Comparison of ENCODE assay signal across 8 mouse cellular contexts in the genomic region with DNA sequence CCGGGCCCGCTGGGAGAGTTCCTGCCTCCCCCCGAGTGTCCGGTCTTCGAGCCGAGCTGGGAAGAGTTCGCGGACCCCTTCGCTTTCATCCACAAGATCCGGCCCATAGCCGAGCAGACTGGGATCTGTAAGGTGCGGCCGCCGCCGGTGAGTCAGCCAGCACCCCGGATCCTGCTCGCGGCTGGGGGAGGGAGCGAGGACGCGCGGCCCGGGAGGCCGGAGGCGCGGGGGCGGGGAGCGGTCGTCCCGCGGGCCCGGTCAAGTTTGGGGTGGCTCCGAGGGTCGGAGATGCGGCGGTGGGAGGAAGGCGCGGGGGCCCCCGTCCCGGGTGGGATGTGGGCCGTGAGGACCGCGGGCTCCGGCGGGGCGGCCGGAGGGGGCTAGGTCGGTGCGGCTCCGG. TPM values are rescaled to one million over a fixed set of nuclear protein-coding genes. Genes with fewer than 3 reads are reported as not detected.
DNase-seq lines count a peak whose midpoint lies in the region; ATAC-seq and TF ChIP-seq lines count a peak whose summit lies in the region.

No protein-coding gene starts in this region.

- TF ChIP-seq CTCF in heart, adult 2 months (IDR thresholded peaks at IDR 0.05) = no peak

- DNase-seq in heart, adult 2 months = no peak
- DNase-seq in heart, adult 9 months (ENCODE audit: low spot score in 2 of 2) = no peak
- DNase-seq in ES-E14 (ENCODE audit: low read depth, low spot score) = no peak
- DNase-seq in urinary bladder, postnatal 25 days (ENCODE audit: low spot score) = peak; percentile 48

- H3K36me3 ChIP-seq in heart, adult 2 months (ENCODE audit: control insufficient read depth, insufficient read depth, low read length) = 0 out of 2 replicates have a peak, but pooled peaks cover 4% of the 10 kb centered on the region
- no peaks in the 10 kb centered on the region for H3K36me3 ChIP-seq in ES-E14 (ENCODE audit: control insufficient read depth, insufficient read depth, low read length, poor library complexity, severe bottlenecking)
- no peaks in the 10 kb centered on the region for H3K36me3 ChIP-seq in embryonic facial prominence, embryonic 15.5 days
- no peaks in the 10 kb centered on the region for H3K36me3 ChIP-seq in hindbrain, embryonic 16.5 days (ENCODE audit: control insufficient read depth, insufficient read depth, low read length)
- no peaks in the 10 kb centered on the region for H3K36me3 ChIP-seq in liver, embryonic 12.5 days
- H3K36me3 ChIP-seq in neural tube, embryonic 14.5 days (ENCODE audit: control insufficient read depth, insufficient read depth, low read length) = no peaks in the 10 kb centered on the region

- TF ChIP-seq EP300 in heart, adult 2 months (IDR thresholded peaks at IDR 0.05; ENCODE audit: insufficient read depth, low read depth, low read length) = no peak

- H3K4me1 ChIP-seq in heart, adult 2 months (ENCODE audit: control insufficient read depth, insufficient read depth, low read length) = peaks cover 3% of the 10 kb centered on the region
- peaks cover 6 to 18% of the 10 kb centered on the region in 2 experiments; a peak in 2 of 4 replicates for H3K4me1 ChIP-seq in ES-E14 (ENCODE audit: control insufficient read depth in 2 of 2, insufficient read depth in 2 of 2, low read length in 2 of 2, poor library complexity in 1 of 2)
- H3K4me1 ChIP-seq in embryonic facial prominence, embryonic 15.5 days = peaks cover 21% of the 10 kb centered on the region
- peaks cover 27% of the 10 kb centered on the region for H3K4me1 ChIP-seq in hindbrain, embryonic 16.5 days (ENCODE audit: control insufficient read depth, insufficient read depth, low read depth, low read length)
- H3K4me1 ChIP-seq in liver, embryonic 12.5 days = peaks cover 60% of the 10 kb centered on the region
- H3K4me1 ChIP-seq in neural tube, embryonic 14.5 days (ENCODE audit: control insufficient read depth, insufficient read depth, low read length) = peaks cover 22% of the 10 kb centered on the region

- no peak for TF ChIP-seq POLR2A in heart, adult 2 months (IDR thresholded peaks at IDR 0.05; ENCODE audit: insufficient read depth, low read depth, low read length)

- intact Hi-C loops in heart, adult 2 months (cut with DNase I) = no loop called here

- H3K4me2 ChIP-seq in embryonic facial prominence, embryonic 15.5 days (replicated peaks) = peak overlapping the region; percentile 56
- peak overlapping the region; percentile 69 for H3K4me2 ChIP-seq in hindbrain, embryonic 16.5 days (ENCODE audit: low read length)
- H3K4me2 ChIP-seq in liver, embryonic 12.5 days = peak overlapping the region; percentile 98
- peak overlapping the region; percentile 33 for H3K4me2 ChIP-seq in neural tube, embryonic 14.5 days (ENCODE audit: low read depth, low read length)

- peak overlapping the region; percentile 94 for H3K9ac ChIP-seq in heart, adult 2 months (ENCODE audit: low read depth, low read length)
- peak overlapping the region; percentile 91 for H3K9ac ChIP-seq in ES-E14 (ENCODE audit: insufficient read depth, low read depth, low read length, poor library complexity, severe bottlenecking)
- H3K9ac ChIP-seq in embryonic facial prominence, embryonic 15.5 days = peak overlapping the region; percentile 99
- H3K9ac ChIP-seq in hindbrain, embryonic 16.5 days (ENCODE audit: low read depth, low read length) = peak overlapping the region; percentile 99
- peak overlapping the region; percentile 95 for H3K9ac ChIP-seq in liver, embryonic 12.5 days
- H3K9ac ChIP-seq in neural tube, embryonic 14.5 days (replicated peaks; ENCODE audit: low read depth, low read length) = peak overlapping the region; percentile 100

- no peak for ATAC-seq in embryonic facial prominence, embryonic 15.5 days (ENCODE audit: insufficient number of reproducible peaks, low FRiP score, low TSS enrichment, low read depth)
- no peak for ATAC-seq in hindbrain, embryonic 16.5 days
- peak; percentile 43; the same call in 1 of the 2 replicates for ATAC-seq in liver, embryonic 12.5 days
- peak; percentile 4; the same call in 1 of the 2 replicates for ATAC-seq in neural tube, embryonic 14.5 days (ENCODE audit: low read depth)

- WGBS in heart, adult 2 months = under 1% methylated on average over 40 of the region's 50 CpGs
- WGBS in embryonic facial prominence, embryonic 15.5 days = under 1% methylated on average over 40 of the region's 50 CpGs
- WGBS in hindbrain, embryonic 16.5 days = 0% methylated on average over 34 of the region's 50 CpGs
- 1% methylated on average over 49 of the region's 50 CpGs for WGBS in liver, embryonic 12.5 days (ENCODE audit: insufficient replicate concordance)
- 0% methylated on average over 24 of the region's 50 CpGs for WGBS in neural tube, embryonic 14.5 days

- peak overlapping the region; percentile 91 for H3K27ac ChIP-seq in heart, adult 2 months
- peak overlapping the region; percentile 76 for H3K27ac ChIP-seq in ES-E14 (ENCODE audit: insufficient read depth, low read depth, low read length, poor library complexity, severe bottlenecking)
- peak overlapping the region; percentile 97 for H3K27ac ChIP-seq in embryonic facial prominence, embryonic 15.5 days (replicated peaks)
- peak overlapping the region; percentile 93 for H3K27ac ChIP-seq in hindbrain, embryonic 16.5 days (ENCODE audit: low read depth, low read length)
- H3K27ac ChIP-seq in liver, embryonic 12.5 days = peak overlapping the region; percentile 81
- peak overlapping the region; percentile 89 for H3K27ac ChIP-seq in neural tube, embryonic 14.5 days (ENCODE audit: low read depth, low read length)

- H3K9me3 ChIP-seq in ES-E14 (ENCODE audit: control insufficient read depth, insufficient read depth, low read depth, low read length) = no peaks in the 10 kb centered on the region
- no peaks in the 10 kb centered on the region for H3K9me3 ChIP-seq in embryonic facial prominence, embryonic 15.5 days (replicated peaks)
- no peaks in the 10 kb centered on the region for H3K9me3 ChIP-seq in hindbrain, embryonic 16.5 days (ENCODE audit: control insufficient read depth, low read length)
- H3K9me3 ChIP-seq in liver, embryonic 12.5 days (replicated peaks) = no peaks in the 10 kb centered on the region
- H3K9me3 ChIP-seq in neural tube, embryonic 14.5 days (ENCODE audit: control insufficient read depth, low read length) = no peaks in the 10 kb centered on the region

- H3K4me3 ChIP-seq in heart, adult 2 months = peak overlapping the region; percentile 91
- H3K4me3 ChIP-seq in ES-E14 (ENCODE audit: insufficient read depth in 1 of 2, low read depth in 1 of 2, low read length in 2 of 2, poor library complexity in 1 of 2, severe bottlenecking in 1 of 2) = peak overlapping the region; percentile 81 to 96
- H3K4me3 ChIP-seq in embryonic facial prominence, embryonic 15.5 days (replicated peaks) = peak overlapping the region; percentile 82
- H3K4me3 ChIP-seq in hindbrain, embryonic 16.5 days (ENCODE audit: low read length) = peak overlapping the region; percentile 100
- H3K4me3 ChIP-seq in liver, embryonic 12.5 days = peak overlapping the region; percentile 89
- H3K4me3 ChIP-seq in neural tube, embryonic 14.5 days (ENCODE audit: low read depth, low read length) = peak overlapping the region; percentile 100

- peaks cover 13% of the 10 kb centered on the region for H3K79me2 ChIP-seq in heart, adult 2 months (replicated peaks; ENCODE audit: control insufficient read depth, insufficient read depth, low read length)

- in situ Hi-C loops in ES-E14 (cut with MboI; ENCODE audit: low sequenced_read_pairs in 2 of 2, unreplicated experiment in 2 of 2) = no loop called here

- no peaks in the 10 kb centered on the region for H3K27me3 ChIP-seq in heart, adult 2 months (ENCODE audit: control insufficient read depth, insufficient read depth, low read length)
- H3K27me3 ChIP-seq in embryonic facial prominence, embryonic 15.5 days = no peaks in the 10 kb centered on the region
- H3K27me3 ChIP-seq in hindbrain, embryonic 16.5 days (replicated peaks; ENCODE audit: control insufficient read depth, insufficient read depth, low read length) = no peaks in the 10 kb centered on the region
- no peaks in the 10 kb centered on the region for H3K27me3 ChIP-seq in liver, embryonic 12.5 days (replicated peaks)
- no peaks in the 10 kb centered on the region for H3K27me3 ChIP-seq in neural tube, embryonic 14.5 days (ENCODE audit: control insufficient read depth, insufficient read depth, low read length)

TF ChIP-seq in ES-E14, 5 proteins besides CTCF, POLR2A, EP300 and RAD21:
- no peak for TF ChIP-seq CHD2 (IDR thresholded peaks at IDR 0.05; ENCODE audit: low read depth, low read length)
- TF ChIP-seq ZNF384 (IDR thresholded peaks at IDR 0.05; ENCODE audit: low read depth, low read length) = no peak
- TF ChIP-seq ZC3H11A (IDR thresholded peaks at IDR 0.05; ENCODE audit: borderline replicate concordance, low read depth, low read length) = no peak
- no peak for TF ChIP-seq HCFC1 (IDR thresholded peaks at IDR 0.05; ENCODE audit: borderline replicate concordance, insufficient read depth, low read length)
- no peak for TF ChIP-seq MAFK (IDR thresholded peaks at IDR 0.05; ENCODE audit: insufficient read depth, low read depth, low read length)

RNA-seq across cellular contexts. Expression of a gene that starts 0.4 kb away (rescaled TPM):
- 10 to 100 TPM; 11.6 to 13.2 TPM for total RNA-seq in heart, adult 2 months (2021)
- 3.3 and 7.0 TPM in 2 replicates for polyA plus RNA-seq in heart, adult 2 months (2012; rRNA removed)
- 127 and 182 TPM in 2 replicates for total RNA-seq in ES-E14 (2012; rRNA removed)
- 73.5 and 76.0 TPM in 2 replicates for polyA plus RNA-seq in embryonic facial prominence, embryonic 15.5 days (2015; fragmentation: Nextera tagmentation; extraction: Ambion mirVana)
- 49.9 and 58.9 TPM in 2 replicates for polyA plus RNA-seq in hindbrain, embryonic 16.5 days (2015; fragmentation: Nextera tagmentation; extraction: Ambion mirVana)
- 16.1 and 16.5 TPM in 2 replicates for polyA plus RNA-seq in liver, embryonic 12.5 days (2016; fragmentation: Nextera tagmentation; extraction: Ambion mirVana)
- 89.9 and 106 TPM in 2 replicates for polyA plus RNA-seq in neural tube, embryonic 14.5 days (2014; fragmentation: Nextera tagmentation; extraction: Ambion mirVana)

RNA-seq across cellular contexts. Expression of a gene that starts 10.9 kb away (rescaled TPM):
- not detected for total RNA-seq in heart, adult 2 months (2021)
- 0.20 TPM in 1 of 2 replicates, not detected in the other for polyA plus RNA-seq in heart, adult 2 months (2012; rRNA removed)
- 0.76 and 2.1 TPM in 2 replicates for total RNA-seq in ES-E14 (2012; rRNA removed)
- not detected in 2 replicates for polyA plus RNA-seq in embryonic facial prominence, embryonic 15.5 days (2015; fragmentation: Nextera tagmentation; extraction: Ambion mirVana)
- polyA plus RNA-seq in hindbrain, embryonic 16.5 days (2015; fragmentation: Nextera tagmentation; extraction: Ambion mirVana) = not detected in 2 replicates
- not detected in 2 replicates for polyA plus RNA-seq in liver, embryonic 12.5 days (2016; fragmentation: Nextera tagmentation; extraction: Ambion mirVana)
- polyA plus RNA-seq in neural tube, embryonic 14.5 days (2014; fragmentation: Nextera tagmentation; extraction: Ambion mirVana) = not detected in 2 replicates

Comparison
In these comparisons a context has a peak if more than half of its experiments do, and no peak if none do; other contexts are left out.
1. ATAC-seq: peak in liver, embryonic 12.5 days (single experiment) and neural tube, embryonic 14.5 days (single experiment); none in embryonic facial prominence, embryonic 15.5 days (single experiment) and hindbrain, embryonic 16.5 days (single experiment).
2. H3K4me2 ChIP-seq: peak in every context shown above with its lines; median percentile 98 in liver, embryonic 12.5 days; 69 in hindbrain, embryonic 16.5 days; 56 in embryonic facial prominence, embryonic 15.5 days; 33 in neural tube, embryonic 14.5 days.
3. Peak in every context shown above with its lines, with median percentiles within 50 percentile points of each other: H3K27ac ChIP-seq, H3K4me3 ChIP-seq and H3K9ac ChIP-seq.